Mouse (Mus musculus) erythroblast, embryonic 14.5 days (primary cell): ENCODE measurements around the gene Fancg. TPM values are rescaled to one million over a fixed set of nuclear protein-coding genes. Genes with fewer than 3 reads are reported as not detected.

ENCODE experiments used
- H3K27me3 ChIP-seq: 2 replicates; pipeline ENCODE4 v1.6.1; 2012; ENCODE audit warnings: inconsistent platforms; ENCODE audit not compliant: control insufficient read depth
- H3K36me3 ChIP-seq: 2 replicates; pipeline ENCODE4 v1.6.1; 2012; ENCODE audit warnings: mild to moderate bottlenecking, inconsistent platforms; ENCODE audit not compliant: control insufficient read depth
- H3K4me1 ChIP-seq: 2 replicates; pipeline ENCODE4 v1.6.1; 2012; ENCODE audit warnings: inconsistent platforms; ENCODE audit not compliant: control insufficient read depth
- H3K4me3 ChIP-seq: replicated peaks from 2 replicates; pipeline ENCODE3; 2012; ENCODE audit warnings: moderate library complexity, mild to moderate bottlenecking, inconsistent platforms
- H3K9me3 ChIP-seq: 2 replicates; pipeline ENCODE4 v1.6.1; 2012; ENCODE audit warnings: low read length, inconsistent platforms, mixed read lengths; ENCODE audit not compliant: control insufficient read depth
- GATA1 ChIP-seq: IDR thresholded peaks from 2 replicates; pipeline ENCODE4 v1.6.1; 2012; ENCODE audit warnings: low read length, inconsistent platforms, mixed read lengths
- TAL1 ChIP-seq: IDR thresholded peaks from 3 replicates; pipeline ENCODE4 v1.6.1; 2012; ENCODE audit warnings: low read length, inconsistent platforms, mixed read lengths
- polyA plus RNA-seq: library from polyadenylated mRNA; stranded (reverse); fragments of >175 nt; gene quantifications from 2 replicates; pipeline ENCODE4 v1.2.3, GENCODE M21; 2012

Fancg gene
- polyA plus RNA-seq, 1 experiment, result 0.62 TPM

DNA sequence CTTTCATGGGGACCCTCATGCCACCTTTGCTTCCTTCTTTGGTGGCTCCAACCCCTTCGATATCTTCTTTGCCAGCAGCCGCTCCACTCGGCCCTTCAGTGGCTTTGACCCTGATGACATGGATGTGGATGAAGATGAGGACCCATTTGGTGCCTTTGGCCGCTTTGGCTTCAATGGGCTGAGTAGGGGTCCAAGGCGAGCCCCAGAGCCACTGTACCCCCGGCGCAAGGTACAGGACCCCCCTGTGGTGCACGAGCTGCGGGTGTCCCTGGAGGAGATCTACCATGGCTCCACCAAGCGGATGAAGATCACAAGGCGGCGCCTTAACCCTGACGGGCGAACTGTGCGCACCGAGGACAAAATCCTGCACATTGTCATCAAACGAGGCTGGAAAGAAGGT lies 53.7 kb downstream of the Fancg start:
- H3K4me3 ChIP-seq, result no peak overlapping the region
- no peak for TF ChIP-seq GATA1
- TF ChIP-seq TAL1, result no peak
- no peaks in the 10 kb centered on the region; the same call in 1 of the 2 replicates for H3K36me3 ChIP-seq
- no peaks in the 10 kb centered on the region for H3K4me1 ChIP-seq
- H3K27me3 ChIP-seq, result peaks cover 6% of the 10 kb centered on the region; the same call in 1 of the 2 replicates
- H3K9me3 ChIP-seq, result no peaks in the 10 kb centered on the region

DNA sequence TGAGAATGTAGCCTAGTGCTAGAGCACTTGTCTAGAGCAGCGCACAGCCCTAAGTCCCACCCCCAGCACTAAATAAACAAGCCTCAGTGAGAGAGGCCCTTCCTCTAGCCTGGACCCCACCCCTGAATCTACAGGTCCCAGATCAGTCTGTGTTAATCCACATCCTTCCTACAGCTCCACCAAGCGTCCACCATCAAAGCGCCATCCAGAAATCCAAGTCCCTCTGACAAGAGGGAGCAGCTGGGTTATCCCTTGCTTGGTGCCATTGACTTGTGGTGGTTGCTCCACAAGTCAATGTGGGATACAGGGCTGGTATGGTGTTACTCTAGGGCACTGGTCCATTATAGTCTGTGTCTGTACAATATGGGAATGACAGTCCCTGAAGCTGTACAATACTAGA lies 55.1 kb downstream of the Fancg start:
- H3K9me3 ChIP-seq, result no peaks in the 10 kb centered on the region
- H3K4me1 ChIP-seq, result peaks cover 2% of the 10 kb centered on the region
- no peak overlapping the region for H3K4me3 ChIP-seq
- no peaks in the 10 kb centered on the region; the same call in 1 of the 2 replicates for H3K36me3 ChIP-seq
- peaks cover 20% of the 10 kb centered on the region for H3K27me3 ChIP-seq
- TF ChIP-seq TAL1 (no peak), GATA1 (no peak)

DNA sequence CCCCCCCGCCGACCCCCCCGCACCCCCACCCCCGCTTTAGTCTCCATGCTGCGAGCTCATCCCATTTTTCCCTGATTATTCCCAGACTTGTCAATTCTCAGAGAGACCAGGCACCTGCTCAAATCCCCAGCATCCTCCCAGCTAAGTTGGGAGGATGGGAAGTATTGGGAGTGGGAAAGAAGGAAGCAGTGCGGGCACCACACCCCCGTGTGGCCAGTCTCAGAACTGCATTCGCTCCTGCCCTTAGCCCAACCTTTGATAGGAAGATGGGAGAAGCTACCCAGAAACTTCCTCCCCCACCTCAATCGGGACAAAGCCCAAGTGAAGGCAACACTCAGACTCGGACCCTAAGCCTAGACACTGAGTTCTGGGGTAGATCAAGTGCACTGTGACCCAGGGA lies 56.0 kb downstream of the Fancg start:
- no peaks in the 10 kb centered on the region for H3K9me3 ChIP-seq
- peaks cover 11% of the 10 kb centered on the region for H3K4me1 ChIP-seq
- H3K27me3 ChIP-seq, result peaks cover 26% of the 10 kb centered on the region
- TF ChIP-seq GATA1 (no peak), TAL1 (no peak)
- H3K36me3 ChIP-seq, result no peaks in the 10 kb centered on the region; the same call in 1 of the 2 replicates
- no peak overlapping the region for H3K4me3 ChIP-seq

DNA sequence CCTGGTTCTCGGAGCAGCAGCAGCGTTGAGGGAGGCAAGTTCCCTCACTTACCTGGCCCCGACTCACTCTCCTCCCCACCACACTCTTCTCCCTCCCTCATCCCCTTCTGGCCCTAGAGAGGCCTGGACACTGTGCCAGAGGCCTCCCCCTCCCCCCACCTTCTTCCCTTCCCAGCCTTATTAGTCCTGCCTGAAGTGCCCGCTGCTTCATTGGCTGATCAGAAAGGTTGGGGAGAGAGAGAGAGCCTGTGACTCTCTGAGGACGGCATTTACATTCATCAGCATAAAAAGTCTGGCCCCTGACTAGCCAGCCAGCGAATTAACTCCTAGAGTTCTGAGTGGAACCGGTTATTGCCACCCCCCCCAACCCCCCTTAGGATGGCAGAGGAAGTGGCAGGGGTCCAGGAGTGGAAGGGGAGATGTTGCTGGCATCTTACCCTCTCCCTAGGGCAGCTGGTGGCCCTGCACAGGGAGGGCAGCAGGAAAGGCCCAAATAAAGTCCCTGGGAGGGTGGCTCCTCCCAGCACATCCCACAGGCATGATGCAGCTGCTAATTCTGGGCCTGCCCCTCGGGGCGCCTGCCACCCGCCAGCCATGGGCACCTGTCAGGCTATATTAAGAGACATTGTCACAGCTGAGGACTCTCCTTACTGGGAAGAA lies 56.7 kb downstream of the Fancg start:
- H3K9me3 ChIP-seq, result no peaks in the 10 kb centered on the region
- TF ChIP-seq GATA1 (no peak), TAL1 (no peak)
- H3K4me1 ChIP-seq, result peaks cover 12% of the 10 kb centered on the region
- H3K36me3 ChIP-seq, result no peaks in the 10 kb centered on the region; the same call in 1 of the 2 replicates
- H3K27me3 ChIP-seq, result peaks cover 32% of the 10 kb centered on the region
- no peak overlapping the region for H3K4me3 ChIP-seq

DNA sequence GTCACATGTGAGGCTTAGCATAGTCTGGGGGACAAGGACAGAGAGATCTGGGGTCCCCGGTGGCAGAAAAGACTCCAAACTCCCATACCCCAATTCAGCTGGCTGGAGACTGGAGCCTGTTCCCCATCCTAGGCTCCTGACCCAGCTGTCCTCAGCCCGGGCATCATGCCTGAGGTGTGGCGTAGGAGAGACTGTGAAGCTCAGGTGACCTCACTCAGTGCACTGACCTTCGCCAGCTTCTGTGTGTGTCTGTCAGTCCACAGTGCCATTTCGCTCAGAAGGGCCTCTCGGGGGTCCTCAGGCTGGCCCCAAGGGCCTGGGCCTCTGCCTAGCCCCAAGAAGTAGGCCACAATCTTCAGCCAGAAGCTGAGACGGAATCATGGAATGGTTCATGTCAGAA lies 57.7 kb downstream of the Fancg start:
- Histone ChIP-seq H3K4me1 (peaks cover 12% of the 10 kb centered on the region), H3K4me3 (no peak overlapping the region), H3K9me3 (no peaks in the 10 kb centered on the region), H3K36me3 (no peaks in the 10 kb centered on the region; the same call in 1 of the 2 replicates), H3K27me3 (peaks cover 41% of the 10 kb centered on the region)
- TF ChIP-seq GATA1 (no peak), TAL1 (no peak)

Other genes starting within 250 kb of the Fancg start
- gene Ccl21a, start 236.5 kb downstream of the Fancg start, polyA plus RNA-seq, result not detected in 2 replicates
- 0.01 TPM in 1 of 2 replicates, not detected in the other for gene Fam205a1, start 156.6 kb downstream of the Fancg start, polyA plus RNA-seq
- gene Gm12394, start 153.7 kb downstream of the Fancg start, polyA plus RNA-seq, result not detected in 2 replicates
- not detected in 2 replicates for gene Fam205c, start 136.3 kb downstream of the Fancg start, polyA plus RNA-seq
- not detected in 2 replicates for gene Phf24, start 93.8 kb downstream of the Fancg start, polyA plus RNA-seq
- gene Dnajb5, start 60.7 kb downstream of the Fancg start, polyA plus RNA-seq, result 0.01 TPM in 1 of 2 replicates, not detected in the other
- gene 1700022I11Rik, start 40.9 kb downstream of the Fancg start, polyA plus RNA-seq, result not detected in 2 replicates
- 5.6 and 6.3 TPM in 2 replicates for gene Vcp, start 10.0 kb downstream of the Fancg start, polyA plus RNA-seq
- gene Pigo, start 15.3 kb upstream of the Fancg start, polyA plus RNA-seq, result 2.1 and 2.2 TPM in 2 replicates
- gene Stoml2, start 21.2 kb upstream of the Fancg start, polyA plus RNA-seq, result 15.4 and 16.6 TPM in 2 replicates
- gene Fam214b, start 35.7 kb upstream of the Fancg start, polyA plus RNA-seq, result 73.7 and 83.3 TPM in 2 replicates
- 0.01 TPM in 1 of 2 replicates, not detected in the other for gene Unc13b, start 48.4 kb upstream of the Fancg start, polyA plus RNA-seq